Mouse (Mus musculus): ENCODE data around the gene Washc3. TPM values are rescaled to one million over a fixed set of nuclear protein-coding genes. Genes with fewer than 3 reads are reported as not detected.

Washc3 gene
- polyA plus RNA-seq, 1 experiment = 41.2 TPM

DNA sequence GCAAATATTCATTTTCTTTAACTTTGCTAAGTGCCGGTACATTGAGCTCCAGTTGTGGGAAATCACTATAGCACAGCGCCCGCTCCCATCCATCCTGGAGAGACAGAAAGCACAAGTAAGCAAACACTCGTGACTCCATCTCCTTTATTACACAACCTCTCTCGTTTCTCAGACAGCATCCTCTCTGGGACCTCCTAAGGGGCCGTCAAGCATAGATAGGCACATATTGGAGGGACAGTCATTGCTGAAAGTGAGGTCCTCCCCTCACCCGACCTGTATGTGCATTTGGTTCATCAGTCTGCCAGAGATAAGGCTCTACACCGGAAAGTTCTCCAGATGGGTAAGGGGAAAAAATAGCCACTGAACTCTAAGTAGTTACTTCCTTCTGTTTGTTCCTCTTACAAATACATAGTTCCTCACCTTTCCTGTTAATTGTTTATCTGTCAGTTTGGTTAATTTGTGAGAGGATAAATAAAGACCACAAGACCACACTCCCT lies 27.7 kb downstream of the Washc3 start:
- Histone ChIP-seq H3K36me3 (ENCODE audit: control insufficient read depth, insufficient read depth) (peaks cover 3% of the 10 kb centered on the region), H3K4me3 (ENCODE audit: insufficient read depth, poor library complexity, severe bottlenecking) (no peak overlapping the region), H3K79me2 (ENCODE audit: control insufficient read depth, insufficient read depth) (no peaks in the 10 kb centered on the region), H3K79me3 (ENCODE audit: low read depth) (no peaks in the 10 kb centered on the region), H3ac (ENCODE audit: control insufficient read depth, insufficient read length, low read depth) (no peak overlapping the region), H3K27me3 (ENCODE audit: control insufficient read depth, insufficient read depth, insufficient read length) (no peaks in the 10 kb centered on the region)
- no peak for TF ChIP-seq CEBPB (IDR thresholded peaks at IDR 0.05; ENCODE audit: low read depth)
- TF ChIP-seq FOSL1 (IDR thresholded peaks at IDR 0.05; ENCODE audit: insufficient read depth, low read length, poor library complexity, severe bottlenecking) = no peak
- TF ChIP-seq MAX (IDR thresholded peaks at IDR 0.05) = no peak
- TF ChIP-seq MYOD1 (IDR thresholded peaks at IDR 0.05; ENCODE audit: control insufficient read depth, insufficient read length, low read depth) = no peak
- TF ChIP-seq USF1 (IDR thresholded peaks at IDR 0.05; ENCODE audit: low read depth) = no peak
- no peak for TF ChIP-seq MYOG (IDR thresholded peaks at IDR 0.05; ENCODE audit: control insufficient read depth, extremely low read depth, insufficient read length)
- no peak for TF ChIP-seq CTCF (IDR thresholded peaks at IDR 0.05; ENCODE audit: control insufficient read depth, insufficient read depth, insufficient read length)

DNA sequence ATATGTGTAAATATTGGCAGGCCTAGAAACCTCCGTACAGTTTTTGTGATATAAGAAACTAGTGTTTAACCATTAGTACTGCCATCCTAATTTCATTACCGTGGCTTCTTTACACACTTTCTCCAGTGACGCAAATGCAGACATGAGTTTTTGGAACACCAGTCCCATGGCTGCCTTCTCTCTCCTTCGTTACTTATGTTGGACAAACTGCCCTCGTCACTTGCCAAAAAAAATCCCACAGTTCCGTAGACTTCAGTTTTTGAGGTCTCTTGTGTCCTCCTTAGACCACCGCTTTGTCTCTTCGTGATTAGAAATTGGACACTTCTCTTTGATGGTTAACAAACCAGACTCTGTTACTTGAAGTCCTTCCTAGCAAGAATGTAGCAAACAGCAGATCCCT lies 30.8 kb downstream of the Washc3 start:
- Histone ChIP-seq H3K27me3 (ENCODE audit: control insufficient read depth, insufficient read depth, insufficient read length) (no peaks in the 10 kb centered on the region), H3K4me3 (ENCODE audit: insufficient read depth, poor library complexity, severe bottlenecking) (no peak overlapping the region), H3K79me2 (ENCODE audit: control insufficient read depth, insufficient read depth) (no peaks in the 10 kb centered on the region), H3K79me3 (ENCODE audit: low read depth) (no peaks in the 10 kb centered on the region), H3ac (ENCODE audit: control insufficient read depth, insufficient read length, low read depth) (no peak overlapping the region), H3K36me3 (ENCODE audit: control insufficient read depth, insufficient read depth) (peaks cover 12% of the 10 kb centered on the region)
- TF ChIP-seq MYOG (IDR thresholded peaks at IDR 0.05; ENCODE audit: control insufficient read depth, extremely low read depth, insufficient read length) (no peak), MYOD1 (IDR thresholded peaks at IDR 0.05; ENCODE audit: control insufficient read depth, insufficient read length, low read depth) (no peak), MAX (IDR thresholded peaks at IDR 0.05) (no peak), CTCF (IDR thresholded peaks at IDR 0.05; ENCODE audit: control insufficient read depth, insufficient read depth, insufficient read length) (no peak), FOSL1 (IDR thresholded peaks at IDR 0.05; ENCODE audit: insufficient read depth, low read length, poor library complexity, severe bottlenecking) (no peak), CEBPB (IDR thresholded peaks at IDR 0.05; ENCODE audit: low read depth) (no peak), USF1 (IDR thresholded peaks at IDR 0.05; ENCODE audit: low read depth) (no peak)

DNA sequence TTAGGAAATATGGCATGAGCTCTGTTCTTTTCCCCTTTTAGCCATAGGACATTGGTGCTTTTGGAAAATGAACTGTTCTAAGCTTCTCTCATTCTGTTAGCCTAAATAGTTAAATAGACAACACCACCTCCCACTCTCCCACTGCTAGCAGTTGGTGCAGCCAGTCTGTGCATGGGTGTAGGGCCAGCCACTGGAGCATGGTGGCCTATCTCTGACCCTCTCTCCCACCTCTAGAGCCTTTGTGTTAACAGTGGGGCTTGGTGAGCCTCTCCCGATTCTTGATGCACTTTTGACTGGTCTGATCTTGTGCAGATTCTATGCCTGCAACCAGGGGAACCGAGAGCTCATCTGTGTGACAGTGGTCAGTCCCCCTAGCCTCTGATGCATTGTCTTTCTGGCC lies 31.9 kb downstream of the Washc3 start:
- Histone ChIP-seq H3K27me3 (ENCODE audit: control insufficient read depth, insufficient read depth, insufficient read length) (no peaks in the 10 kb centered on the region), H3K79me3 (ENCODE audit: low read depth) (no peaks in the 10 kb centered on the region), H3K36me3 (ENCODE audit: control insufficient read depth, insufficient read depth) (peaks cover 14% of the 10 kb centered on the region), H3ac (ENCODE audit: control insufficient read depth, insufficient read length, low read depth) (no peak overlapping the region), H3K79me2 (ENCODE audit: control insufficient read depth, insufficient read depth) (no peaks in the 10 kb centered on the region), H3K4me3 (ENCODE audit: insufficient read depth, poor library complexity, severe bottlenecking) (no peak overlapping the region)
- TF ChIP-seq FOSL1 (IDR thresholded peaks at IDR 0.05; ENCODE audit: insufficient read depth, low read length, poor library complexity, severe bottlenecking) = no peak
- TF ChIP-seq MAX (IDR thresholded peaks at IDR 0.05) = no peak
- no peak for TF ChIP-seq MYOG (IDR thresholded peaks at IDR 0.05; ENCODE audit: control insufficient read depth, extremely low read depth, insufficient read length)
- TF ChIP-seq MYOD1 (IDR thresholded peaks at IDR 0.05; ENCODE audit: control insufficient read depth, insufficient read length, low read depth) = no peak
- TF ChIP-seq CTCF (IDR thresholded peaks at IDR 0.05; ENCODE audit: control insufficient read depth, insufficient read depth, insufficient read length) = no peak
- TF ChIP-seq USF1 (IDR thresholded peaks at IDR 0.05; ENCODE audit: low read depth) = no peak
- TF ChIP-seq CEBPB (IDR thresholded peaks at IDR 0.05; ENCODE audit: low read depth) = no peak

DNA sequence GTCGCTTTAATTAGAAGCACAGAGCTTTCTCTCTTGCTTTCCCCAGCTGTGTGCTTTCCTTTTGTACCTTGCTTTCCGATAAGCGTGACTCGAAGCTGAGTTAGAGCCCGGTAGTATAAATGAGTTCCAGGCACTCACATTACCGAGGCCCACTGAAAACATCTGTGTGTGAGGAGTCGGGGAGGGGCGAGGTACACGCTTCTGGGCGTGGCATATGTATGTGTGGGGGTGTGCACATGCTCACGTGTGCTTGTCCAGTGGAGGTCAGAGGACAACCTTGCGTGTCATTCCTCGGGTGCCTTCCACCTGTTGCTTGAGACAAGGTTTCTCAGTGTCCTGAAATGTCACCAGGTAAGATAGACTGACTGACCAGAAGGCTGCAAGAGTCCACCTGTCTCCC lies 43.8 kb downstream of the Washc3 start:
- TF ChIP-seq CTCF (IDR thresholded peaks at IDR 0.05; ENCODE audit: control insufficient read depth, insufficient read depth, insufficient read length) (no peak), USF1 (IDR thresholded peaks at IDR 0.05; ENCODE audit: low read depth) (no peak), MAX (IDR thresholded peaks at IDR 0.05) (no peak), MYOG (IDR thresholded peaks at IDR 0.05; ENCODE audit: control insufficient read depth, extremely low read depth, insufficient read length) (no peak), CEBPB (IDR thresholded peaks at IDR 0.05; ENCODE audit: low read depth) (no peak), MYOD1 (IDR thresholded peaks at IDR 0.05; ENCODE audit: control insufficient read depth, insufficient read length, low read depth) (no peak), FOSL1 (IDR thresholded peaks at IDR 0.05; ENCODE audit: insufficient read depth, low read length, poor library complexity, severe bottlenecking) (no peak)
- H3ac ChIP-seq (ENCODE audit: control insufficient read depth, insufficient read length, low read depth) = no peak overlapping the region
- no peak overlapping the region for H3K4me3 ChIP-seq (ENCODE audit: insufficient read depth, poor library complexity, severe bottlenecking)
- H3K27me3 ChIP-seq (ENCODE audit: control insufficient read depth, insufficient read depth, insufficient read length) = no peaks in the 10 kb centered on the region
- H3K79me3 ChIP-seq (ENCODE audit: low read depth) = no peaks in the 10 kb centered on the region
- no peaks in the 10 kb centered on the region for H3K79me2 ChIP-seq (ENCODE audit: control insufficient read depth, insufficient read depth)
- peaks cover 9% of the 10 kb centered on the region for H3K36me3 ChIP-seq (ENCODE audit: control insufficient read depth, insufficient read depth)

DNA sequence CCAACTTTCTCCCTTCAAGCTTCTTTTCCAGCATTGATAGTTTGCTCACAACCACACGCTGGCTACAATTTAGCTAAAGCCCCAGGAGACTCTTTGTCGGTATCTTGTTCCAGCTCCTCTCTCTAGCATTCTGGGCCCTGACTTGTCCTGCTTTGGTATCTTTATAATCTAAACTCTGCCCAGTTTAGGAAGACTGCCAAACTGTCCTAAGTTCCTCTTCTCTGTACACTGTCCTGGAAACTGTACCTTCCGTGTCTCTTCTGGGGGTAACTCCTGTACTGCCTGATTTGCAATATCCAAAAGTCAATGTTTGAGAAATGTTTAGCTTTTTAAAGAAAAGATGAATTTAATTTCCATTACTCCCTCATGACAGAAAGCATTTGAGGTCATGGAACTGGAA lies 49.4 kb downstream of the Washc3 start:
- H3K27me3 ChIP-seq (ENCODE audit: control insufficient read depth, insufficient read depth, insufficient read length) = no peaks in the 10 kb centered on the region
- H3K36me3 ChIP-seq (ENCODE audit: control insufficient read depth, insufficient read depth) = no peaks in the 10 kb centered on the region
- H3ac ChIP-seq (ENCODE audit: control insufficient read depth, insufficient read length, low read depth) = no peak overlapping the region
- no peaks in the 10 kb centered on the region for H3K79me3 ChIP-seq (ENCODE audit: low read depth)
- no peak for TF ChIP-seq MAX (IDR thresholded peaks at IDR 0.05)
- no peak for TF ChIP-seq CEBPB (IDR thresholded peaks at IDR 0.05; ENCODE audit: low read depth)
- TF ChIP-seq FOSL1 (IDR thresholded peaks at IDR 0.05; ENCODE audit: insufficient read depth, low read length, poor library complexity, severe bottlenecking) = no peak
- no peaks in the 10 kb centered on the region for H3K79me2 ChIP-seq (ENCODE audit: control insufficient read depth, insufficient read depth)
- H3K4me3 ChIP-seq (ENCODE audit: insufficient read depth, poor library complexity, severe bottlenecking) = no peak overlapping the region

Measured in C2C12 (cell line).